Mouse (Mus musculus) R1 (cell line): Measurements from ENCODE around the gene Rln3.
"Not testable (repeated sequence)": the region's sequence is repeated elsewhere in the genome, so short reads cannot be mapped to it uniquely, and the experiment has no call there.

Experiments
- DNase-seq: peaks from one replicate; pipeline ENCODE4 v3.0.0-alpha.2; 2018; ENCODE audit warnings: low read depth, low spot score

Rln3 gene

DNA sequence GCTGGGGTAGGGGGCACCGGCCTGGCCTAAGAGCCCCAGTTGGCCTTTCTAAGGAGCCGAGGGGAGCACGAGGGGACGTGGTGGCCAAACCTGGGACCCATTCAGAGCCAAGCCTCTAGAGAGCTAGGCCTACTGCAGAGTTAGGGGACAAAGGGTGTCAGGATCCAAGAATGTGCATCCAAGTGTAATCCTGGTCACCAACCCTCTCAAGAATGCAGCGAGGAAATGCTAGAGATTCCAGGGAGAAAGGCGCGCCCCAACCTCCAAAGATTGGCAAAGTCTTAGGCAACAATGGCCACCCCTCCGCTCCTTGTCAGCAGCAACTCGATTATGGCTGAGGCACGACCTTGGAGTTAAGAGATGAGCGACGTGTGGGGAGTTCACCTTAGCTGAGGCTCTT lies 23.2 kb downstream of the Rln3 start:
- peak; percentile 97 for DNase-seq

DNA sequence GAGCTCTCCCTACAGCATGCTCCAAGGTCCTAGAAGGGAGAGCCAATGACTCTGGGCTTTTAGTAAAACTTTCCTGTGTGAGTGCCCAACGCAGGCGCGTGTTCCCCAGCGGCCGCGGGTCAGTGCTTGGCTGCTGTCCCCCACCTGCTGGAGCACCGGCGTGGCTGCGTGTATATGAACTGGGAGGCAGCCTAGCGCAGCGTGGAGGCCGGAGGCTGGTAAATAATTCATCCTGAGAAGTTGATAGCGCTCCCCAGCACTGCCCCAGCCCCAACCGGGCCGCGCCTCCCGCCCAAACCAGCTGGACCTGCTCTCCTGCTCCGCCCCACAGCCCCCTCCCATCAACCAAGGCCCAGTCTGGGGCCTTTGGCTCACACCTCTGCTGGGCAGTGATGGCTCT lies 23.7 kb downstream of the Rln3 start, which contains the start of gene Palm3:
Gene Palm3, plus strand, starts transcription at position 376 of the 400 bp plus-strand sequence.
- DNase-seq = peak; percentile 91

- DNase-seq = no peak
These were observed 25.1 kb downstream of the Rln3 start for GRCm38 (mm10) chr8:84019738-84020137.

DNA sequence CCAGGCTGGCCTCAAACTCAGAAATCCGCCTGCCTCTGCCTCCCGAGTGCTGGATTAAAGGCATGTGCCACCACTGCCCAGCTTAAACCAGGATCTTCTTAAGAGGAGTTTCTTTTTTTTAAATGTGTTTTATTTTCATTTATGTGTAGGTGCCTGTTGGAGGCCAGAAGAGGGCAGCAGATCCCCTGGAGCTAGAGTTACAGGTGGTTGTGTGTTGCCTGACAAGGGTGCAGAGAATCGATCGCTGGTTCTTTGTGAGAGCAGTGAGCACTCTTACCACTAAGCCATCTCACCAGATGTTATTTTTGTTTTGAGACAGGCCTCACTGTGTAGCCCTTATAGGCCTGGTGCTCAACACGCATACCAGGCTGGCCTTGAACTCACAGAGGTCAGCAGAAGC lies 29.0 kb downstream of the Rln3 start:
- peak; percentile 59 for DNase-seq

- no peak for DNase-seq
These were observed 32.2 kb downstream of the Rln3 start for GRCm38 (mm10) chr8:84012499-84013165.

GRCm38 (mm10) chr8:84011705-84012498 lies 32.9 kb downstream of the Rln3 start, which contains the start of gene 2210011C24Rik:
Gene 2210011C24Rik (minus strand): TSS chr8:84012171.
- peak; percentile 71 for DNase-seq

GRCm38 (mm10) chr8:84010625-84011611 lies 33.9 kb downstream of the Rln3 start:
- DNase-seq = peak; percentile 68

GRCm38 (mm10) chr8:84009876-84010275 lies 34.9 kb downstream of the Rln3 start:
- DNase-seq = peak; percentile 91

DNA sequence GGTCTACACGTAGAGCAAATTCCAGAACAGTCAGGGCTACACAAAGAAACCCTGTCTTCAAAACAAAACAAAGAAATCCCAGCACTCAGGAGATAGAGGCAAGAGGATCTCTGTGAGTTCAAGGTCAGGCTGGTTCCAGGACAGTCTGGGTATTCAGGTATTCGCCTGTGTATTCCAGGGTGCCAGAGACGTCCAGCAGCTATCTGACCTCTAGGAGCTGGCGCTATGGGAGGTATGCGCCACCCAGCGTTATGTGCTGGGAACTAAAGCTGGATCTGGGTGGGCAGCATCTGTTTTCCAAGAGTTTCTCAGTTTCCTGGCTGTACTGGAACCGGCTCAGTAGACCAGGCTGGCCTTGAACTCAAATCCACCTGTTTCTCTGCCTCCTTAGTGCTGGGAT lies 36.4 kb downstream of the Rln3 start:
- peak; percentile 91 for DNase-seq

GRCm38 (mm10) chr8:84005502-84005901 lies 39.3 kb downstream of the Rln3 start:
- not testable (repeated sequence) for DNase-seq

- DNase-seq = peak; percentile 95
These were observed 40.1 kb downstream of the Rln3 start for GRCm38 (mm10) chr8:84004533-84005201.

- no peak for DNase-seq
These were observed 41.1 kb downstream of the Rln3 start for GRCm38 (mm10) chr8:84003612-84004246.

GRCm38 (mm10) chr8:84002957-84003611 lies 41.7 kb downstream of the Rln3 start:
- no peak for DNase-seq

DNA sequence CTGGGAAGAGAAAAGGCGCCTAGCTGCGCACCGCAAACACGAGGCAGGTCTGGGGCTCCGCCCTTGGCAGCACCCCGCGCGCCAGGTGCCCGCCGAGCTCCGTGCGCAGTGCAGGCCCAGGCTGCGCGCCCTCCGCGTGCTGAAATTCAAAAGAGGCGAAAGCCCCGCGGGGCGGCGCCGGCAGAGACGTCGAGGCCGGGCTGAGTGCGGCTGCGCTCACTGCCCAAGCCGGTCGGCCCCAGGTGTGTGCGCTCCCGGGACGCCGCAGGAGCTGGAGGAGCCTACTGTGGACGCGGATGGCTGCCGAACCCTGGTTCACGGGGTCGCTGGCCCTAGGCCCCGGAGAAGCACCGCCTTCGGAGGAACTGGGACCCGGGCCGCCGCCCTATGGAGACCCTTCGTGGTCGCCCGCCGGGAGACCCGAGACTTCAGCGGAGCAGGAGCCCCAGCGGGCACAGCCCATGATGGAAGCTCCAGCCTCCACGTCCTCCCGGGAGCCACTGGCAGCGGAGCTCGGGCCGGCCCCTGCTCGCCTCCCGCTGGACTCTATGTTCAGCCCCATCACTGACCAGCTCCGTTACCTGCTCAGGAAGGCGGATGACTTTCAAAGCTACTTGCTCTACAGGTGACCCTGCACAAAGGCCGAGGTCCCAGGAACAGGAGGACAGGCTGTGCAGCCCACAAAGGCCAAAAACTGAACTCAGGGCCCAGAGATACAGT lies 43.4 kb downstream of the Rln3 start, which contains the start of gene 1700067K01Rik:
Gene 1700067K01Rik, plus strand, starts transcription at position 222 of the 720 bp plus-strand sequence.
- DNase-seq = peak; percentile 62

- no peak for DNase-seq
These were observed 45.0 kb downstream of the Rln3 start for GRCm38 (mm10) chr8:83999825-84000224.

GRCm38 (mm10) chr8:83999057-83999705 lies 45.6 kb downstream of the Rln3 start:
- no peak for DNase-seq

DNA sequence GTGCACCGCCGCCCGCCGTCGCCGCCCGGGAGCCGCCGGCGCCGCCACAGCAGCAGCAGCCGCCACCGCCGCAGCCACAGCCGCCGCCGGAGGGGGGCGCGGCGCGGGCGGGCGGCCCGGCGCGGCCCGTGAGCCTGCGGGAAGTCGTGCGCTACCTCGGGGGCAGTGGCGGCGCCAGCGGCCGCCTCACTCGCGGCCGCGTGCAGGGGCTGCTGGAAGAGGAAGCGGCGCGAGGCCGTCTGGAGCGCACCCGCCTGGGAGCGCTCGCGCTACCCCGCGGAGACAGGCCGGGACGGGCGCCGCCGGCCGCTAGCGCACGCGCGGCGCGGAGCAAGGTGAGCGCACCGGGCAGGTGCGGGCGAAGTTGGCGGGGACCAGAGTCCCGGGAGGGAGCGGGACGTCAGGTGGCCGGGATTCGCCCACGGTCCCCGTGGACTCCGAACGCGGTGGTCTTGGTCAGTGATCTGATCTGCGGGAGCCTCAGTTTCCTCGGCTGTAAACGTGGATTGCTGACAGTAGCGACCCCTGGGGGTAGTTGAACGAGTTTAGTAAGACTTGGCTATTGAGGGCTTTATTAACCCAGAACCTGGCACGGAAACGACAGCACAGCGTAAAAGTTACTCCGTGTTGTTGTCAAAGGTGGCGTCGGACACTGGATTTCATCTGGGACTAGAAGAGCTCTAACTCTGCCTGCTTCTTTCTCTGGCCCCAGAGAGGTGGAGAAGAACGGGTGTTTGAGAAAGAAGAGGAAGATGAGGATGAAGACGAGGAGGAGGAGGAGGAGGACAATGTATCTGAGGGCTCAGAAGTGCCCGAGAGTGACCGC lies 46.4 kb downstream of the Rln3 start:
- DNase-seq = peak; percentile 91
